In genomic region chr15:78772368-78772763, GRCm38 (mm10) we compare ENCODE assay signal across 8 mouse cellular contexts. TPM values are rescaled to one million over a fixed set of nuclear protein-coding genes. Genes with fewer than 3 reads are reported as not detected.
DNase-seq lines count a peak whose midpoint lies in the region; ATAC-seq and TF ChIP-seq lines count a peak whose summit lies in the region.

No protein-coding gene starts in this region.

- TF ChIP-seq CTCF in MEL (IDR thresholded peaks at IDR 0.05 in 2 of 3, conservative IDR thresholded peaks at IDR 0.05 in 1 of 3; ENCODE audit: control insufficient read depth in 1 of 3, insufficient read depth in 1 of 3, low read depth in 2 of 3, low read length in 3 of 3, poor library complexity in 1 of 3, severe bottlenecking in 1 of 3) = no peak
- no peak for TF ChIP-seq CTCF in lung, embryonic 14.5 days (IDR thresholded peaks at IDR 0.05; ENCODE audit: low read depth)
- TF ChIP-seq CTCF in olfactory bulb, adult 2 months (IDR thresholded peaks at IDR 0.05; ENCODE audit: insufficient read depth, low read depth, low read length) = no peak

- H3K36me3 ChIP-seq in MEL (ENCODE audit: control insufficient read depth in 1 of 2, insufficient read depth in 2 of 2, low read length in 2 of 2) = no peaks in the 10 kb centered on the region
- H3K36me3 ChIP-seq in forebrain, embryonic 10.5 days (replicated peaks) = peaks cover 33% of the 10 kb centered on the region
- peaks cover 2% of the 10 kb centered on the region; the same call in 1 of the 2 replicates for H3K36me3 ChIP-seq in intestine, embryonic 16.5 days (ENCODE audit: control insufficient read depth, insufficient read depth, low read length)
- H3K36me3 ChIP-seq in lung, embryonic 14.5 days (ENCODE audit: insufficient read depth) = peaks cover 11% of the 10 kb centered on the region; the same call in 1 of the 2 replicates

- 63% methylated on average over 4 of the region's 4 CpGs for WGBS in forebrain, embryonic 10.5 days
- 45% methylated on average over 4 of the region's 4 CpGs for WGBS in intestine, embryonic 16.5 days
- WGBS in lung, embryonic 14.5 days = 37% methylated on average over 4 of the region's 4 CpGs
- WGBS in olfactory bulb, adult 2 months = 69% methylated on average over 4 of the region's 4 CpGs

- 0 out of 2 replicates have a peak, but pooled peaks have one; percentile 22 for ATAC-seq in intestine, embryonic 16.5 days
- peak; percentile 33; the same call in 1 of the 2 replicates for ATAC-seq in lung, embryonic 14.5 days (ENCODE audit: insufficient read depth)

- no peak for TF ChIP-seq RAD21 in MEL (IDR thresholded peaks at IDR 0.05; ENCODE audit: low read depth, low read length)

- TF ChIP-seq POLR2A in MEL (IDR thresholded peaks at IDR 0.05; ENCODE audit: control insufficient read depth in 1 of 2, insufficient read depth in 1 of 2, low read depth in 1 of 2, low read length in 2 of 2, poor library complexity in 1 of 2) = no peak; a peak in 1 of 4 replicates
- TF ChIP-seq POLR2A in olfactory bulb, adult 2 months (IDR thresholded peaks at IDR 0.05; ENCODE audit: insufficient read depth, low read depth, low read length) = no peak

- intact Hi-C loops in left cerebral cortex, postnatal 36 days (cut with DNase I) = no loop called here
- intact Hi-C loops in left cerebral cortex, postnatal 4 days (cut with DNase I) = no loop called here

- peaks cover 0 to 7% of the 10 kb centered on the region in 2 experiments; a peak in 2 of 4 replicates for H3K4me1 ChIP-seq in MEL (ENCODE audit: control insufficient read depth in 1 of 2, insufficient read depth in 2 of 2, low read length in 2 of 2)
- H3K4me1 ChIP-seq in forebrain, embryonic 10.5 days = peaks cover 71% of the 10 kb centered on the region
- H3K4me1 ChIP-seq in intestine, embryonic 16.5 days (ENCODE audit: control insufficient read depth, insufficient read depth, low read length) = 0 out of 2 replicates have a peak, but pooled peaks cover 8% of the 10 kb centered on the region
- H3K4me1 ChIP-seq in lung, embryonic 14.5 days (ENCODE audit: insufficient read depth) = no peaks in the 10 kb centered on the region
- H3K4me1 ChIP-seq in olfactory bulb, adult 2 months (ENCODE audit: control insufficient read depth, insufficient read depth, low read length) = peaks cover 33% of the 10 kb centered on the region

- H3K79me2 ChIP-seq in MEL (ENCODE audit: control insufficient read depth, insufficient read depth, low read length, poor library complexity) = peaks cover 4% of the 10 kb centered on the region; the same call in 1 of the 2 replicates

- H3K9ac ChIP-seq in MEL (ENCODE audit: control insufficient read depth, low read depth, low read length, poor library complexity, severe bottlenecking) = peak overlapping the region; percentile 65
- peak overlapping the region; percentile 53 for H3K9ac ChIP-seq in intestine, embryonic 16.5 days (ENCODE audit: low read depth, low read length)
- peak overlapping the region; percentile 37 for H3K9ac ChIP-seq in lung, embryonic 14.5 days

- no peaks in the 10 kb centered on the region for H3K27me3 ChIP-seq in MEL (ENCODE audit: control insufficient read depth in 1 of 2, insufficient read depth in 2 of 2, low read length in 2 of 2)
- peaks cover 11% of the 10 kb centered on the region; the same call in 1 of the 2 replicates for H3K27me3 ChIP-seq in forebrain, embryonic 10.5 days (ENCODE audit: poor library complexity, severe bottlenecking)
- H3K27me3 ChIP-seq in intestine, embryonic 16.5 days (replicated peaks; ENCODE audit: control insufficient read depth, insufficient read depth, low read length) = no peaks in the 10 kb centered on the region
- H3K27me3 ChIP-seq in lung, embryonic 14.5 days (ENCODE audit: insufficient read depth, low read length) = no peaks in the 10 kb centered on the region

- DNase-seq in MEL (ENCODE audit: low read depth, low spot score) = peak; percentile 58
- DNase-seq in forebrain, embryonic 10.5 days (ENCODE audit: extremely low spot score, low spot score) = no peak
- peak; percentile 25 for DNase-seq in lung, embryonic 14.5 days
- no peak for DNase-seq in left cerebral cortex, postnatal 36 days (ENCODE audit: low spot score in 2 of 2)
- DNase-seq in left cerebral cortex, postnatal 4 days = no peak
- DNase-seq in gastrocnemius, adult 8-10 months (ENCODE audit: low spot score in 2 of 2) = no peak

- peak overlapping the region; percentile 62 to 90 for H3K4me3 ChIP-seq in MEL (ENCODE audit: control insufficient read depth in 1 of 2, insufficient read depth in 1 of 2, low read depth in 2 of 2, low read length in 2 of 2)
- H3K4me3 ChIP-seq in forebrain, embryonic 10.5 days = peak overlapping the region; percentile 56
- peak overlapping the region; percentile 40 for H3K4me3 ChIP-seq in intestine, embryonic 16.5 days (ENCODE audit: low read length)
- H3K4me3 ChIP-seq in lung, embryonic 14.5 days (ENCODE audit: low read depth, low read length) = peak overlapping the region; percentile 34
- H3K4me3 ChIP-seq in olfactory bulb, adult 2 months (ENCODE audit: insufficient read depth, low read depth, low read length) = 0 out of 2 replicates have a peak overlapping the region, but pooled peaks have one; percentile 6

- peak overlapping the region; percentile 46 for H3K4me2 ChIP-seq in intestine, embryonic 16.5 days (ENCODE audit: low read depth, low read length)
- H3K4me2 ChIP-seq in lung, embryonic 14.5 days = peak overlapping the region; percentile 54

- no peak overlapping the region for H3K27ac ChIP-seq in MEL (ENCODE audit: control insufficient read depth, low read depth, low read length)
- peak overlapping the region; percentile 94 for H3K27ac ChIP-seq in forebrain, embryonic 10.5 days
- H3K27ac ChIP-seq in intestine, embryonic 16.5 days (ENCODE audit: low read length) = peak overlapping the region; percentile 46
- peak overlapping the region; percentile 70 for H3K27ac ChIP-seq in lung, embryonic 14.5 days (ENCODE audit: low read depth)
- H3K27ac ChIP-seq in olfactory bulb, adult 2 months (ENCODE audit: insufficient read depth, low read depth, low read length) = peak overlapping the region; percentile 37; the same call in 1 of the 2 replicates

- no peaks in the 10 kb centered on the region for H3K9me3 ChIP-seq in MEL (replicated peaks; ENCODE audit: insufficient read depth, low read length)
- H3K9me3 ChIP-seq in forebrain, embryonic 10.5 days = peaks cover 4% of the 10 kb centered on the region; the same call in 1 of the 2 replicates
- peaks cover 6% of the 10 kb centered on the region; the same call in 1 of the 2 replicates for H3K9me3 ChIP-seq in intestine, embryonic 16.5 days (ENCODE audit: control insufficient read depth, low read length)
- H3K9me3 ChIP-seq in lung, embryonic 14.5 days (ENCODE audit: low read depth, low read length) = no peaks in the 10 kb centered on the region

- TF ChIP-seq EP300 in MEL (IDR thresholded peaks at IDR 0.05; ENCODE audit: low read depth in 1 of 2, low read length in 2 of 2) = no peak

TF ChIP-seq in MEL, 35 proteins besides CTCF, POLR2A, EP300 and RAD21 (continues in another document):
- TF ChIP-seq CHD2 (IDR thresholded peaks at IDR 0.05; ENCODE audit: low read length) (no peak), CHD1 (IDR thresholded peaks at IDR 0.05; ENCODE audit: low read depth, low read length) (no peak), E2F4 (IDR thresholded peaks at IDR 0.05; ENCODE audit: borderline replicate concordance, low read depth, low read length) (no peak), SIN3A (IDR thresholded peaks at IDR 0.05; ENCODE audit: low read length) (no peak), ZMIZ1 (IDR thresholded peaks at IDR 0.05; ENCODE audit: low read depth, low read length) (no peak), ZC3H11A (IDR thresholded peaks at IDR 0.05; ENCODE audit: low read depth, low read length) (no peak)

RNA-seq across cellular contexts. Expression of gene Mfng, which starts 0.9 kb away (rescaled TPM):
- total RNA-seq in MEL (2012; rRNA removed) = 11.5 and 17.8 TPM in 2 replicates
- polyA plus RNA-seq in MEL (2012; ENCODE audit: insufficient read depth in 1 of 2, insufficient read length in 2 of 2, low read depth in 1 of 2, low replicate concordance in 2 of 2, missing spikeins in 1 of 2) = 10 to 100 TPM in 1 of 2 experiments, not detected in 1; 27.1 TPM
- 71.1 and 83.6 TPM in 2 replicates for polyA plus RNA-seq in forebrain, embryonic 10.5 days (2016; fragmentation: Nextera tagmentation; extraction: Ambion mirVana)
- polyA plus RNA-seq in intestine, embryonic 16.5 days (2015; fragmentation: Nextera tagmentation; extraction: Ambion mirVana) = 17.2 and 18.2 TPM in 2 replicates
- polyA plus RNA-seq in lung, embryonic 14.5 days (2014; fragmentation: Nextera tagmentation; extraction: Ambion mirVana) = 28.7 and 34.3 TPM in 2 replicates
- polyA plus RNA-seq in olfactory bulb, adult 2 months (2012; ENCODE audit: insufficient read depth, insufficient read length, low replicate concordance, missing spikeins) = not detected in 2 replicates
- 1 to 10 TPM; 4.9 to 6.0 TPM for total RNA-seq in left cerebral cortex, postnatal 36 days (2021)
- 1 to 10 TPM; 7.3 to 7.7 TPM for total RNA-seq in left cerebral cortex, postnatal 4 days (2021)
- total RNA-seq in gastrocnemius, adult 8-10 months (2022) = 1 to 10 TPM; 2.3 to 3.6 (median 2.7) TPM

RNA-seq across cellular contexts. Expression of gene Card10, which starts 30.5 kb away (rescaled TPM):
- total RNA-seq in MEL (2012; rRNA removed) = not detected in 2 replicates
- not detected for polyA plus RNA-seq in MEL (2012; ENCODE audit: insufficient read depth in 1 of 2, insufficient read length in 2 of 2, low read depth in 1 of 2, low replicate concordance in 2 of 2, missing spikeins in 1 of 2)
- 2.4 and 2.6 TPM in 2 replicates for polyA plus RNA-seq in forebrain, embryonic 10.5 days (2016; fragmentation: Nextera tagmentation; extraction: Ambion mirVana)
- polyA plus RNA-seq in intestine, embryonic 16.5 days (2015; fragmentation: Nextera tagmentation; extraction: Ambion mirVana) = 5.2 and 6.1 TPM in 2 replicates
- polyA plus RNA-seq in lung, embryonic 14.5 days (2014; fragmentation: Nextera tagmentation; extraction: Ambion mirVana) = 7.8 and 8.5 TPM in 2 replicates
- polyA plus RNA-seq in olfactory bulb, adult 2 months (2012; ENCODE audit: insufficient read depth, insufficient read length, low replicate concordance, missing spikeins) = not detected in 2 replicates
- total RNA-seq in left cerebral cortex, postnatal 36 days (2021) = 1 to 10 TPM; 3.6 to 4.3 TPM
- 1 to 10 TPM; 5.2 to 5.4 TPM for total RNA-seq in left cerebral cortex, postnatal 4 days (2021)
- total RNA-seq in gastrocnemius, adult 8-10 months (2022) = 1 to 10 TPM; 3.4 to 6.0 (median 4.4) TPM

RNA-seq across cellular contexts. Expression of gene Elfn2, which starts 53.8 kb away (rescaled TPM):
- total RNA-seq in MEL (2012; rRNA removed) = 0.04 and 0.49 TPM in 2 replicates
- under 1 TPM in 1 of 2 experiments, not detected in 1; 0.15 TPM for polyA plus RNA-seq in MEL (2012; ENCODE audit: insufficient read depth in 1 of 2, insufficient read length in 2 of 2, low read depth in 1 of 2, low replicate concordance in 2 of 2, missing spikeins in 1 of 2)
- 0.05 and 0.15 TPM in 2 replicates for polyA plus RNA-seq in forebrain, embryonic 10.5 days (2016; fragmentation: Nextera tagmentation; extraction: Ambion mirVana)
- 0.06 and 0.13 TPM in 2 replicates for polyA plus RNA-seq in intestine, embryonic 16.5 days (2015; fragmentation: Nextera tagmentation; extraction: Ambion mirVana)
- polyA plus RNA-seq in lung, embryonic 14.5 days (2014; fragmentation: Nextera tagmentation; extraction: Ambion mirVana) = 0.03 and 0.08 TPM in 2 replicates
- polyA plus RNA-seq in olfactory bulb, adult 2 months (2012; ENCODE audit: insufficient read depth, insufficient read length, low replicate concordance, missing spikeins) = not detected in 2 replicates
- 100 to 1,000 TPM; 130 to 159 TPM for total RNA-seq in left cerebral cortex, postnatal 36 days (2021)
- 10 to 100 TPM; 79.2 to 81.2 TPM for total RNA-seq in left cerebral cortex, postnatal 4 days (2021)
- under 1 TPM in 3 of 4 experiments, not detected in 1; 0.05 to 0.11 (median 0.07) TPM for total RNA-seq in gastrocnemius, adult 8-10 months (2022)

Comparison
In these comparisons a context has a peak if more than half of its experiments do, and no peak if none do; other contexts are left out.
1. DNase-seq: peak in MEL (single experiment) and lung, embryonic 14.5 days (single experiment); none in forebrain, embryonic 10.5 days (single experiment), left cerebral cortex, postnatal 36 days (0 of 2), left cerebral cortex, postnatal 4 days (single experiment) and gastrocnemius, adult 8-10 months (0 of 2).
2. H3K4me3 ChIP-seq: peak in every context shown above with its lines; median percentile 76 in MEL; 56 in forebrain, embryonic 10.5 days; 40 in intestine, embryonic 16.5 days; 34 in lung, embryonic 14.5 days; 6 in olfactory bulb, adult 2 months.
3. Peak in every context shown above with its lines, with median percentiles within 50 percentile points of each other: H3K9ac ChIP-seq.